Mouse (Mus musculus) liver, postnatal 0 days (tissue): Measurements from ENCODE around the gene Plekhd1.

ENCODE experiments used
- CTCF ChIP-seq: sonication (generic); IDR thresholded peaks from 2 replicates; pipeline ENCODE4 v1.5.1; 2016; ENCODE audit warnings: antibody characterized with exemption, low read depth
- EP300 ChIP-seq: IDR thresholded peaks from 2 replicates; pipeline ENCODE4 v1.6.1; 2016; ENCODE audit warnings: antibody characterized with exemption, low read depth, mild to moderate bottlenecking

- TF ChIP-seq CTCF (no peak), EP300 (0 out of 2 replicates have a peak, but pooled peaks have one; percentile 23)
Measured at GRCm38 (mm10) chr12:80663935-80664334, 28.5 kb upstream of the Plekhd1 start.
